In the genomic region with DNA sequence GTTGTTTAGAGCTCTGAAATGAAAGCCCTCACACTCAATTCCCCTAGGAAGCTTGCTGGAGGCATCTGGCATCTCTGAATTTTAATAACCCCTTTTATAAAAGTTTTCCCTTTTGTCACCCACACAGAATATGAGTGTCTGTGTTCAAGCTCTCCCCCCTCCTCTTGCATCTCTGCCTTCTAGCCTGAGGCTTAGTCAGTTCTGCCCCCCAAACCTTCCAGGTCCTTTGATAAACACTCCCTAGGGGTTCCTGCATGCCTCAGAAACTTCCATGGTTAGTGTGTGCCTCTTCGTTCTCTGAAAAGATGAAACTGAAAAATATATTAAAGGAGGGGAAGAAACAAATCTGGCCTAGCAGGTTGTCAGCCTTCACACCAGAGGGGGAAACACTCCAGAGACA, we compare ENCODE assay signal across 21 mouse cellular contexts.
DNase-seq lines count a peak whose midpoint lies in the region; ATAC-seq and TF ChIP-seq lines count a peak whose summit lies in the region.
"Had no signal": no experiment of that assay in that cellular context is flagged by ENCODE, and none has a peak within 500 bp of the region (broad histone marks: within the 10 kb centered on the region; RNA-seq: fewer than 3 reads in every experiment).

No protein-coding gene starts in this region.

- no peak overlapping the region for H3K4me3 ChIP-seq in layer of hippocampus, adult 2 months
- H3K4me3 ChIP-seq in midbrain, embryonic 14.5 days (replicated peaks; ENCODE audit: low read depth, low read length): no peak overlapping the region
- no peak overlapping the region for H3K4me3 ChIP-seq in midbrain, embryonic 11.5 days (ENCODE audit: low read depth, low read length)
- no peak overlapping the region for H3K4me3 ChIP-seq in midbrain, embryonic 15.5 days
- H3K4me3 ChIP-seq in midbrain, postnatal 0 days (ENCODE audit: low read depth, low read length): no peak overlapping the region
- H3K4me3 ChIP-seq: embryonic facial prominence, embryonic 10.5 days; embryonic facial prominence, embryonic 12.5 days; forebrain, embryonic 13.5 days; forebrain, embryonic 15.5 days had no signal

- H3K36me3 ChIP-seq in midbrain, embryonic 14.5 days (ENCODE audit: control insufficient read depth, insufficient read depth, low read length): no peaks in the 10 kb centered on the region
- no peaks in the 10 kb centered on the region for H3K36me3 ChIP-seq in midbrain, embryonic 11.5 days (ENCODE audit: control insufficient read depth, insufficient read depth, low read length)
- no peaks in the 10 kb centered on the region for H3K36me3 ChIP-seq in midbrain, embryonic 15.5 days (replicated peaks)
- H3K36me3 ChIP-seq in midbrain, postnatal 0 days (ENCODE audit: insufficient read depth, low read length): no peaks in the 10 kb centered on the region
- H3K36me3 ChIP-seq: embryonic facial prominence, embryonic 10.5 days; embryonic facial prominence, embryonic 12.5 days; forebrain, embryonic 15.5 days had no signal

- H3K27ac ChIP-seq in layer of hippocampus, adult 2 months: peak overlapping the region; percentile 52
- no peak overlapping the region for H3K27ac ChIP-seq in midbrain, embryonic 14.5 days (replicated peaks; ENCODE audit: low read depth, low read length)
- H3K27ac ChIP-seq in midbrain, embryonic 11.5 days (ENCODE audit: low read depth, low read length): no peak overlapping the region
- H3K27ac ChIP-seq in midbrain, embryonic 15.5 days: no peak overlapping the region
- no peak overlapping the region for H3K27ac ChIP-seq in midbrain, postnatal 0 days (ENCODE audit: low read depth, low read length)
- H3K27ac ChIP-seq: embryonic facial prominence, embryonic 10.5 days; embryonic facial prominence, embryonic 12.5 days; forebrain, embryonic 13.5 days; forebrain, embryonic 15.5 days had no signal

- H3K9me3 ChIP-seq in midbrain, embryonic 14.5 days (ENCODE audit: control insufficient read depth, low read length): no peaks in the 10 kb centered on the region
- no peaks in the 10 kb centered on the region for H3K9me3 ChIP-seq in midbrain, embryonic 11.5 days (ENCODE audit: control insufficient read depth, low read length)
- H3K9me3 ChIP-seq in midbrain, embryonic 15.5 days: no peaks in the 10 kb centered on the region
- H3K9me3 ChIP-seq in midbrain, postnatal 0 days (ENCODE audit: low read length): no peaks in the 10 kb centered on the region
- H3K9me3 ChIP-seq: embryonic facial prominence, embryonic 10.5 days; embryonic facial prominence, embryonic 12.5 days; forebrain, embryonic 13.5 days; forebrain, embryonic 15.5 days had no signal

- 0 out of 2 replicates have a peak, but pooled peaks cover 5% of the 10 kb centered on the region for H3K4me1 ChIP-seq in midbrain, embryonic 14.5 days (ENCODE audit: control insufficient read depth, insufficient read depth, low read length)
- no peaks in the 10 kb centered on the region for H3K4me1 ChIP-seq in midbrain, embryonic 11.5 days (ENCODE audit: control insufficient read depth, insufficient read depth, low read length)
- no peaks in the 10 kb centered on the region; the same call in 1 of the 2 replicates for H3K4me1 ChIP-seq in midbrain, embryonic 15.5 days
- no peaks in the 10 kb centered on the region for H3K4me1 ChIP-seq in midbrain, postnatal 0 days (ENCODE audit: insufficient read depth, low read length)
- H3K4me1 ChIP-seq: embryonic facial prominence, embryonic 10.5 days; embryonic facial prominence, embryonic 12.5 days; forebrain, embryonic 13.5 days had no signal

- 32% methylated on average over 1 of the region's 1 CpGs for WGBS in midbrain, embryonic 14.5 days
- 65% methylated on average over 1 of the region's 1 CpGs for WGBS in midbrain, embryonic 11.5 days
- WGBS in midbrain, embryonic 15.5 days: 36% methylated on average over 1 of the region's 1 CpGs
- WGBS in midbrain, postnatal 0 days: 22% methylated on average over 1 of the region's 1 CpGs

- H3K27me3 ChIP-seq in midbrain, embryonic 14.5 days (ENCODE audit: control insufficient read depth, insufficient read depth, low read length): no peaks in the 10 kb centered on the region
- H3K27me3 ChIP-seq in midbrain, embryonic 11.5 days (ENCODE audit: control insufficient read depth, insufficient read depth, low read length): no peaks in the 10 kb centered on the region
- no peaks in the 10 kb centered on the region for H3K27me3 ChIP-seq in midbrain, embryonic 15.5 days (replicated peaks)
- H3K27me3 ChIP-seq in midbrain, postnatal 0 days (ENCODE audit: insufficient read depth, low read length): no peaks in the 10 kb centered on the region
- H3K27me3 ChIP-seq: embryonic facial prominence, embryonic 12.5 days; forebrain, embryonic 13.5 days; forebrain, embryonic 15.5 days had no signal

- ATAC-seq in midbrain, embryonic 14.5 days (ENCODE audit: low FRiP score, low TSS enrichment): peak; percentile 58; the same call in 1 of the 2 replicates
- ATAC-seq in midbrain, embryonic 11.5 days (ENCODE audit: low FRiP score): no peak
- ATAC-seq in midbrain, embryonic 15.5 days (replicated peaks): peak; percentile 80
- peak; percentile 65; the same call in 1 of the 2 replicates for ATAC-seq in midbrain, postnatal 0 days (ENCODE audit: low FRiP score)
- ATAC-seq: forebrain, embryonic 13.5 days; forebrain, embryonic 15.5 days; forebrain, postnatal 0 days had no signal

- no peak for TF ChIP-seq CTCF in layer of hippocampus, adult 2 months (conservative IDR thresholded peaks at IDR 0.05)
- TF ChIP-seq CTCF in midbrain, postnatal 0 days (IDR thresholded peaks at IDR 0.05): no peak

- DNase-seq in layer of hippocampus, adult 2 months (ENCODE audit: low spot score in 2 of 2): no peak
- no peak for DNase-seq in layer of hippocampus, postnatal 25 days (ENCODE audit: extremely low spot score in 1 of 2, low spot score in 1 of 2)
- peak; percentile 65 for DNase-seq in midbrain, embryonic 14.5 days
- no peak for DNase-seq in midbrain, embryonic 11.5 days (ENCODE audit: low spot score, missing footprints)
- no peak for DNase-seq in midbrain, postnatal 0 days (ENCODE audit: low spot score)
- DNase-seq in kidney, postnatal 25 days: no peak
- no peak for DNase-seq in adrenal gland, adult 18-20 months (ENCODE audit: low spot score in 2 of 2)
- DNase-seq: adrenal gland, adult 8-10 months; adrenal gland, postnatal 14 days; adrenal gland, postnatal 36 days; cerebellum, adult 11-12 months; cerebellum, adult 2 months; cerebellum, adult 9-10 months; cerebellum, postnatal 10 days; cerebellum, postnatal 25 days; forebrain, postnatal 0 days had no signal

- H3K9ac ChIP-seq in midbrain, embryonic 14.5 days (replicated peaks; ENCODE audit: low read length): no peak overlapping the region
- no peak overlapping the region for H3K9ac ChIP-seq in midbrain, embryonic 11.5 days (ENCODE audit: low read length)
- no peak overlapping the region for H3K9ac ChIP-seq in midbrain, embryonic 15.5 days
- no peak overlapping the region for H3K9ac ChIP-seq in midbrain, postnatal 0 days (replicated peaks; ENCODE audit: low read length, poor library complexity, severe bottlenecking)
- H3K9ac ChIP-seq: embryonic facial prominence, embryonic 12.5 days; forebrain, embryonic 13.5 days; forebrain, embryonic 15.5 days; forebrain, postnatal 0 days had no signal

- no peak overlapping the region for H3K4me2 ChIP-seq in midbrain, embryonic 14.5 days (ENCODE audit: low read length)
- H3K4me2 ChIP-seq in midbrain, embryonic 11.5 days: no peak overlapping the region
- no peak overlapping the region for H3K4me2 ChIP-seq in midbrain, embryonic 15.5 days
- H3K4me2 ChIP-seq in midbrain, postnatal 0 days (ENCODE audit: low read depth, low read length, poor library complexity, severe bottlenecking): no peak overlapping the region
- H3K4me2 ChIP-seq: embryonic facial prominence, embryonic 12.5 days; forebrain, embryonic 13.5 days; forebrain, embryonic 15.5 days had no signal
